Mouse (Mus musculus): ENCODE measurements around the gene Kcnc3. TPM values are rescaled to one million over a fixed set of nuclear protein-coding genes. Genes with fewer than 3 reads are reported as not detected.

Gene Kcnc3
- polyA plus RNA-seq, 1 experiment from 2014 or later = 0.39 TPM

DNA sequence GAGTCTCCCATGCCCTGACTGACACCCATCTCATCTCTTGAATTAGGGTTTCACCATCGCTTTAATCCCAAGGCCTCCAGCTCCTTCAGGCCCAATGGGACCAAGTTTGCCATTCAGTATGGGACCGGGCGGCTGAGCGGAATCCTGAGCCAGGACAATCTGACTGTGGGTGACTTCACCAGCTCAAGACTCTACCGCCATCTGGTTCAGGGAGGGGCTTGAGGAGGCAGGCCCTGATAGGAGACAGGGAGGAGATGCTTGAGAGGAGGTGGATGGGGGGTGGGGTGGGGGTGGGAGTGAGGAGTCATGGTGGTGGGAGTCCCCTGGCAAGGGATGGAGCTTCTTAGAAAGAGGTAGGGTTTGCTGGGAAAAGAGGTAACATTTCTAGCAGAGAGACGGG is 8.8 kb upstream of the Kcnc3 start:
- Histone ChIP-seq H3K27ac (ENCODE audit: low read length) (no peak overlapping the region), H3K4me1 (ENCODE audit: control insufficient read depth, insufficient read depth, low read length) (0 out of 2 replicates have a peak, but pooled peaks cover 2% of the 10 kb centered on the region), H3K27me3 (ENCODE audit: control insufficient read depth, insufficient read depth, low read length) (0 out of 2 replicates have a peak, but pooled peaks cover 14% of the 10 kb centered on the region), H3K9me3 (ENCODE audit: control insufficient read depth, low read depth, low read length) (no peaks in the 10 kb centered on the region), H3K36me3 (ENCODE audit: control insufficient read depth, insufficient read depth, low read length) (no peaks in the 10 kb centered on the region), H3K4me3 (ENCODE audit: low read depth, low read length) (no peak overlapping the region), H3K4me2 (replicated peaks; ENCODE audit: low read depth, low read length) (no peak overlapping the region), H3K9ac (replicated peaks; ENCODE audit: low read depth, low read length) (no peak overlapping the region)
- no peak for ATAC-seq (ENCODE audit: insufficient number of reproducible peaks, insufficient read depth, low FRiP score, low read depth)
- WGBS = 72% methylated on average over 6 of the region's 6 CpGs

DNA sequence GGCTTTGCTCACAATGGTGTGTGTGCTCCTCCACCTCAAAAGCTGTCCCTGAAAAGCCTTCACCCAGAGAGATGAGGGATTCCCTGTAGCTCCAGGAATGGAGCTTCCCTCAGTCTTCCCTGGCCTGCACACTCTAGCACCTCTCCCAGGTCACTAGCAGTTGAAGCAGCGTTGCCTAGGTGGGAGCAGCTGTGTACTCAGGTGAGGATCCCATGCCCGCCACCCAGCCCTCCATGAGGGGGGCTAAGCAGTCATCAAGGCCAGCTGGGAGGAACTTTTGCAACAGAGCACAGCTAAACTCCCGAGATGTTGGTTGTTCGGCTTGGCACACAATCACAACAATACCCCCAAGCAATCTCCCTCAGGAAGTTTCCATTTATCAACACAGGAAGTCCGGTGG is 7.8 kb upstream of the Kcnc3 start:
- Histone ChIP-seq H3K9ac (replicated peaks; ENCODE audit: low read depth, low read length) (no peak overlapping the region), H3K4me3 (ENCODE audit: low read depth, low read length) (no peak overlapping the region), H3K27me3 (ENCODE audit: control insufficient read depth, insufficient read depth, low read length) (0 out of 2 replicates have a peak, but pooled peaks cover 14% of the 10 kb centered on the region), H3K9me3 (ENCODE audit: control insufficient read depth, low read depth, low read length) (no peaks in the 10 kb centered on the region), H3K4me2 (replicated peaks; ENCODE audit: low read depth, low read length) (no peak overlapping the region), H3K36me3 (ENCODE audit: control insufficient read depth, insufficient read depth, low read length) (no peaks in the 10 kb centered on the region), H3K4me1 (ENCODE audit: control insufficient read depth, insufficient read depth, low read length) (0 out of 2 replicates have a peak, but pooled peaks cover 3% of the 10 kb centered on the region), H3K27ac (ENCODE audit: low read length) (no peak overlapping the region)
- ATAC-seq (ENCODE audit: insufficient number of reproducible peaks, insufficient read depth, low FRiP score, low read depth) = no peak
- WGBS = 66% methylated on average over 5 of the region's 5 CpGs

DNA sequence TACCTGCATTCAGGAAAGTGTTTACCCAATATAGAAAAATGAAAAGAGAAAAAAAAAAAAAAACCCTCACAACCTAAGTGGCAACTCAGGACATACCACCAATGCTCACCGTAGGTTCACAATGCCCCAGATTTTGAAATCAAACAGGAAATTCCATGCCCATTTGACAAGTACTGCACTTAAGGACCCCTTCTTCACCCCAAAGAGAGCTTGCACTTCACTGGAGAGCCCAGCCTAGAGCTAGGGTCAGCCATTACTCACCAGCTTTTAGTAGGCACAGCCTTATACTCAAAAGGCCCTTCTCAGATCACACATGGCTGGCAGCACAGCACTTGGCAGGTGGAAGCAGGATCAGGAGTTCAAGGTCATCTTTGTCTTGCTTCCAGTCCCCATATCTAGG is 7.3 kb upstream of the Kcnc3 start:
- no peak overlapping the region for H3K9ac ChIP-seq (replicated peaks; ENCODE audit: low read depth, low read length)
- H3K4me3 ChIP-seq (ENCODE audit: low read depth, low read length) = no peak overlapping the region
- H3K9me3 ChIP-seq (ENCODE audit: control insufficient read depth, low read depth, low read length) = no peaks in the 10 kb centered on the region
- H3K4me2 ChIP-seq (replicated peaks; ENCODE audit: low read depth, low read length) = no peak overlapping the region
- ATAC-seq (ENCODE audit: insufficient number of reproducible peaks, insufficient read depth, low FRiP score, low read depth) = no peak
- H3K36me3 ChIP-seq (ENCODE audit: control insufficient read depth, insufficient read depth, low read length) = no peaks in the 10 kb centered on the region
- no peak overlapping the region for H3K27ac ChIP-seq (ENCODE audit: low read length)
- H3K27me3 ChIP-seq (ENCODE audit: control insufficient read depth, insufficient read depth, low read length) = peaks cover 16% of the 10 kb centered on the region; the same call in 1 of the 2 replicates
- 79% methylated on average over 1 of the region's 1 CpGs for WGBS
- 0 out of 2 replicates have a peak, but pooled peaks cover 3% of the 10 kb centered on the region for H3K4me1 ChIP-seq (ENCODE audit: control insufficient read depth, insufficient read depth, low read length)

DNA sequence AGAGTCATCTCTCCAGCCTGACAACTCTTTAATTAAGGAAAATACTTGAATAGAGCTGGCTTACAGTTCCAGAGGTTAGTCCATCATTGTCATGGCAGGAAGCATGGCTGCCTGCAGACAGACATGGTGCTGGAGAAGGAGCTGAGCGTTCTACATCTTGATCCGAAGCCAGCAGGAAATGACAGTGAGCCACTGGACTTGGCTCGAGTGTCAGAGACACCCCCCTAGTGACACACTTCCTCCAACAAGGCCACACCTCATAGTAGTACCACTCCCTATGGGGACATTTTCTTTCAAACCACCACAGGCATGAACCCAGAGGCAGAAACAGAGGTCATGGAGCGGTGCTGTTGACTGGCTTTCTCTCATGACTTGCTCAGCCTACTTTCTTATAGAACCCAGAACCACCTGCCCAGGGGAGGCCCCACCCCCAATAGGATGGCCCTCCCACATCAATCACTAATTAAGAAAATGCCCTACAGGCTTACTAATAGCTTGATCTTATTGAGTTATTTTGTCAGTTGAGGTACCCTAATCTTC is 6.1 kb upstream of the Kcnc3 start:
- no peak overlapping the region for H3K9ac ChIP-seq (replicated peaks; ENCODE audit: low read depth, low read length)
- H3K4me1 ChIP-seq (ENCODE audit: control insufficient read depth, insufficient read depth, low read length) = peaks cover 10% of the 10 kb centered on the region; the same call in 1 of the 2 replicates
- WGBS = 77% methylated on average over 4 of the region's 4 CpGs
- no peaks in the 10 kb centered on the region for H3K36me3 ChIP-seq (ENCODE audit: control insufficient read depth, insufficient read depth, low read length)
- no peak overlapping the region for H3K4me3 ChIP-seq (ENCODE audit: low read depth, low read length)
- ATAC-seq (ENCODE audit: insufficient number of reproducible peaks, insufficient read depth, low FRiP score, low read depth) = no peak
- no peaks in the 10 kb centered on the region for H3K9me3 ChIP-seq (ENCODE audit: control insufficient read depth, low read depth, low read length)
- H3K27ac ChIP-seq (ENCODE audit: low read length) = no peak overlapping the region
- peaks cover 20% of the 10 kb centered on the region; the same call in 1 of the 2 replicates for H3K27me3 ChIP-seq (ENCODE audit: control insufficient read depth, insufficient read depth, low read length)
- H3K4me2 ChIP-seq (replicated peaks; ENCODE audit: low read depth, low read length) = no peak overlapping the region

DNA sequence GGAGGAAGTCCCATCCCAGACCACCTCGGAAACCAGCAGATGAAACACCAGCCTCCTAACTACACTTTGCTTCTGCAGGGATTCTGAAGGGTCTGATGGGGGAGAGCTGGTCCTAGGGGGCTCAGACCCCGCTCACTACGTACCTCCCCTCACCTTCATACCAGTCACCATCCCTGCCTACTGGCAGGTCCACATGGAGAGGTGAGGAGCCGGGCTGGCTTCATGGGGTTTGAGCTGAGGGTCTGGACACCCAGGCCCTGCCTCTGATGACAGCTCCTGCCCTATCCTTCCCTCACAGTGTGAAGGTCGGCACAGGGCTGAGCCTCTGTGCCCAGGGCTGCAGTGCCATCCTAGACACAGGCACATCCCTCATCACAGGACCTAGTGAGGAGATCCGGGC is 5.5 kb upstream of the Kcnc3 start:
- no peak overlapping the region for H3K27ac ChIP-seq (ENCODE audit: low read length)
- no peaks in the 10 kb centered on the region for H3K36me3 ChIP-seq (ENCODE audit: control insufficient read depth, insufficient read depth, low read length)
- H3K4me3 ChIP-seq (ENCODE audit: low read depth, low read length) = no peak overlapping the region
- H3K27me3 ChIP-seq (ENCODE audit: control insufficient read depth, insufficient read depth, low read length) = peaks cover 20% of the 10 kb centered on the region; the same call in 1 of the 2 replicates
- no peak overlapping the region for H3K4me2 ChIP-seq (replicated peaks; ENCODE audit: low read depth, low read length)
- 82% methylated on average over 6 of the region's 6 CpGs for WGBS
- H3K4me1 ChIP-seq (ENCODE audit: control insufficient read depth, insufficient read depth, low read length) = peaks cover 10% of the 10 kb centered on the region; the same call in 1 of the 2 replicates
- H3K9me3 ChIP-seq (ENCODE audit: control insufficient read depth, low read depth, low read length) = no peaks in the 10 kb centered on the region
- H3K9ac ChIP-seq (replicated peaks; ENCODE audit: low read depth, low read length) = no peak overlapping the region
- ATAC-seq (ENCODE audit: insufficient number of reproducible peaks, insufficient read depth, low FRiP score, low read depth) = no peak

DNA sequence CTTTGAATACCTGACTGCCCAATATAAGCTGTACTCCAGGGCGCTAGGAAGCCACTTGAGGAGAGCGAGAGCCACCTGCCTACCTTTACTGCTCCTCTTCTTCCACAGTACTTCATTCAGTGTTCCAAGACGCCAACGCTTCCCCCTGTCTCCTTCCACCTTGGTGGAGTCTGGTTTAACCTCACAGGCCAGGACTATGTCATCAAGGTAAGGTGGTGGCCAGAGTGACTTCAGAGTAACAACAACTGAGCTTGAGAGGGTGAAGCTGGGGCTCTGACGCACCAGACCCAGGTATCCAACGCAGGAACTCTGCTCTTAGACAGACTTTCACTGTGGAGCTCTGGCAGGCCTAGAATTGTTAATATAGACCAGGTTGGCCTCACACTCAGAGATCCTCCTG is 4.9 kb upstream of the Kcnc3 start:
- Histone ChIP-seq H3K27ac (ENCODE audit: low read length) (no peak overlapping the region), H3K27me3 (ENCODE audit: control insufficient read depth, insufficient read depth, low read length) (peaks cover 20% of the 10 kb centered on the region; the same call in 1 of the 2 replicates), H3K4me3 (ENCODE audit: low read depth, low read length) (no peak overlapping the region), H3K4me2 (replicated peaks; ENCODE audit: low read depth, low read length) (no peak overlapping the region), H3K9ac (replicated peaks; ENCODE audit: low read depth, low read length) (no peak overlapping the region), H3K9me3 (ENCODE audit: control insufficient read depth, low read depth, low read length) (no peaks in the 10 kb centered on the region), H3K36me3 (ENCODE audit: control insufficient read depth, insufficient read depth, low read length) (no peaks in the 10 kb centered on the region), H3K4me1 (ENCODE audit: control insufficient read depth, insufficient read depth, low read length) (peaks cover 10% of the 10 kb centered on the region; the same call in 1 of the 2 replicates)
- no peak for ATAC-seq (ENCODE audit: insufficient number of reproducible peaks, insufficient read depth, low FRiP score, low read depth)
- 94% methylated on average over 6 of the region's 6 CpGs for WGBS

DNA sequence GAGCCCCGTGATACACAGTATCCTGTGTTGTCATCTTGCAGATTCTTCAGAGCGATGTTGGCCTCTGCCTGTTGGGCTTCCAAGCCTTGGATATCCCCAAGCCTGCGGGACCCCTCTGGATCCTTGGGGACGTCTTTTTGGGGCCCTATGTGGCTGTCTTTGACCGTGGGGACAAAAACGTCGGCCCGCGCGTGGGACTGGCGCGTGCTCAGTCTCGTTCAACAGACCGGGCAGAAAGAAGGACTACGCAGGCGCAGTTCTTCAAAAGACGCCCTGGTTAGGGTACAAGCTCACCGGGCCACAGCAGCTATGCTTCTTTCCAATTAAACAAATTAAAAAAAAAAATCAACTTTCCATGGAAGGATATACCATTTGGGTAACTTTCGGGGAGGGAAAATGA is 3.9 kb upstream of the Kcnc3 start:
- Histone ChIP-seq H3K27ac (ENCODE audit: low read length) (no peak overlapping the region), H3K36me3 (ENCODE audit: control insufficient read depth, insufficient read depth, low read length) (no peaks in the 10 kb centered on the region), H3K4me1 (ENCODE audit: control insufficient read depth, insufficient read depth, low read length) (peaks cover 16% of the 10 kb centered on the region; the same call in 1 of the 2 replicates), H3K27me3 (ENCODE audit: control insufficient read depth, insufficient read depth, low read length) (peaks cover 25% of the 10 kb centered on the region), H3K9ac (replicated peaks; ENCODE audit: low read depth, low read length) (no peak overlapping the region), H3K9me3 (ENCODE audit: control insufficient read depth, low read depth, low read length) (no peaks in the 10 kb centered on the region), H3K4me2 (replicated peaks; ENCODE audit: low read depth, low read length) (peak overlapping the region; percentile 43), H3K4me3 (ENCODE audit: low read depth, low read length) (peak overlapping the region; percentile 15)
- 12% methylated on average over 19 of the region's 19 CpGs for WGBS
- ATAC-seq (ENCODE audit: insufficient number of reproducible peaks, insufficient read depth, low FRiP score, low read depth) = no peak

DNA sequence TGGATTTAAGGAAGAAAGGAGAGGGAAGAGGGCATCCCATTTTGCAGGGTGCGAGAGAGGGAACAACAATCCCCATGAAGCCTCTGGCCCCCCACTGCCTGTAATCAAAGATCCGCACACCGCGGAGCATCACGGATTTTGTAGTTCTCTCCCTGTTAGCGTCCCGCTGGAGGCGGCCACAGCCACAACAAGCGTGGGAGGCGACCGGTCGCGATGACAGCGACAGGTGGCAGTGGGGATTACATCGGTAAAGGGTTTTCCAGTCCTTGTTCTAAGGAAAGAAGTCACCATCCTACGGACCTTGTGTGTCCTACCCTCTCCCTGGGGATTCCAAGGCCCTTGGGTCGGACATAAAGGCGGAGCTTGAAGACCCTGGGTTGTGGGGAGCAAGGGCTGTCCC is 3.5 kb upstream of the Kcnc3 start:
- Histone ChIP-seq H3K4me1 (ENCODE audit: control insufficient read depth, insufficient read depth, low read length) (peaks cover 19% of the 10 kb centered on the region; the same call in 1 of the 2 replicates), H3K36me3 (ENCODE audit: control insufficient read depth, insufficient read depth, low read length) (no peaks in the 10 kb centered on the region), H3K9me3 (ENCODE audit: control insufficient read depth, low read depth, low read length) (no peaks in the 10 kb centered on the region), H3K27ac (ENCODE audit: low read length) (no peak overlapping the region), H3K4me3 (ENCODE audit: low read depth, low read length) (peak overlapping the region; percentile 15), H3K4me2 (replicated peaks; ENCODE audit: low read depth, low read length) (peak overlapping the region; percentile 43), H3K27me3 (ENCODE audit: control insufficient read depth, insufficient read depth, low read length) (peaks cover 29% of the 10 kb centered on the region), H3K9ac (replicated peaks; ENCODE audit: low read depth, low read length) (no peak overlapping the region)
- WGBS = under 1% methylated on average over 18 of the region's 18 CpGs
- no peak for ATAC-seq (ENCODE audit: insufficient number of reproducible peaks, insufficient read depth, low FRiP score, low read depth)

DNA sequence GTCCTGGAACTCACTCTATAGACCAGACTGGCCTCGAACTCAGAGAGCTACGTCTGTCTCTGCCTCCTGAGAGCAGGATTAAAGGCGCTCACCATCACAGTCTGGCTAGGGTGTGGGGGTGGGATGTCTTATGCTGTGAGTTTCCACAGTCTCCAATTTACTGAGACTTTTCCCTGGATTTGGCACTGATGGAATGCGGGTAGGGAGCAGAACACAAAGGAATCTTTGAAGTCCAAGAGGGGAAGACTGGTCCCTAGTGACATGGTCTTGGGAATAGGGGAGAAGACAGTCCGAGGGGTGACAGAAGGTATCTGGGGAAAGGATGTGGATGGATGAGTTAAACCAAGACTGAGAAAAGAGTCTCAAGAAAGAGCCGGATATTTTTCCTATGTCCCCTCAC is 2.8 kb upstream of the Kcnc3 start:
- Histone ChIP-seq H3K27me3 (ENCODE audit: control insufficient read depth, insufficient read depth, low read length) (peaks cover 36% of the 10 kb centered on the region), H3K9me3 (ENCODE audit: control insufficient read depth, low read depth, low read length) (no peaks in the 10 kb centered on the region), H3K36me3 (ENCODE audit: control insufficient read depth, insufficient read depth, low read length) (no peaks in the 10 kb centered on the region), H3K4me1 (ENCODE audit: control insufficient read depth, insufficient read depth, low read length) (peaks cover 19% of the 10 kb centered on the region; the same call in 1 of the 2 replicates), H3K9ac (replicated peaks; ENCODE audit: low read depth, low read length) (no peak overlapping the region), H3K4me3 (ENCODE audit: low read depth, low read length) (no peak overlapping the region), H3K27ac (ENCODE audit: low read length) (no peak overlapping the region), H3K4me2 (replicated peaks; ENCODE audit: low read depth, low read length) (no peak overlapping the region)
- WGBS = 39% methylated on average over 6 of the region's 6 CpGs
- no peak for ATAC-seq (ENCODE audit: insufficient number of reproducible peaks, insufficient read depth, low FRiP score, low read depth)
